Mouse (Mus musculus) intestine, embryonic 16.5 days (tissue): ENCODE measurements around the gene Tamm41. TPM values are rescaled to one million over a fixed set of nuclear protein-coding genes. Genes with fewer than 3 reads are reported as not detected.

ENCODE experiments used
- ATAC-seq: fragments of 200-750 bp; cut with Nextera tagmentation; 2 replicates; pipeline ENCODE4 v1.8.0; 2017; ENCODE audit warnings: moderate TSS enrichment, moderate library complexity
- H3K27ac ChIP-seq: fragments of 300-500 bp; sonication (generic); 2 replicates; pipeline ENCODE4 v1.5.1; 2014; ENCODE audit warnings: mild to moderate bottlenecking, low read length
- H3K27me3 ChIP-seq: fragments of 300-500 bp; sonication (generic); replicated peaks from 2 replicates; pipeline ENCODE4 v1.6.1; 2014; ENCODE audit warnings: low read length, control low read depth, mixed read lengths; ENCODE audit not compliant: control insufficient read depth, insufficient read depth
- H3K36me3 ChIP-seq: fragments of 300-500 bp; sonication (generic); 2 replicates; pipeline ENCODE4 v1.6.1; 2014; ENCODE audit warnings: low read length, control low read depth; ENCODE audit not compliant: control insufficient read depth, insufficient read depth
- H3K4me1 ChIP-seq: fragments of 300-500 bp; sonication (generic); 2 replicates; pipeline ENCODE4 v1.6.1; 2014; ENCODE audit warnings: low read length, control low read depth, mixed read lengths; ENCODE audit not compliant: control insufficient read depth, insufficient read depth
- H3K4me2 ChIP-seq: fragments of 300-500 bp; sonication (generic); 2 replicates; pipeline ENCODE4 v1.6.1; 2014; ENCODE audit warnings: low read depth, low read length, control low read depth
- H3K4me3 ChIP-seq: fragments of 300-500 bp; sonication (generic); 2 replicates; pipeline ENCODE4 v1.5.1; 2014; ENCODE audit warnings: mild to moderate bottlenecking, low read length
- H3K9ac ChIP-seq: fragments of 300-500 bp; sonication (generic); 2 replicates; pipeline ENCODE4 v1.6.1; 2014; ENCODE audit warnings: low read depth, low read length
- H3K9me3 ChIP-seq: fragments of 300-500 bp; sonication (generic); 2 replicates; pipeline ENCODE4 v1.6.1; 2016; ENCODE audit warnings: low read length, control low read depth; ENCODE audit not compliant: control insufficient read depth
- WGBS: fragments of 180-500 bp; shearing (Covaris S2); extraction: QIAGEN DNeasy Blood & Tissue Kit; methylation state at CpG from one replicate; pipeline ENCODE4 v1.1.7; 2014; 5-methylcytosine and 5-hydroxymethylcytosine counted together
- polyA plus RNA-seq: library from polyadenylated mRNA; unstranded; fragments of >200 nt; fragmentation: Nextera tagmentation; extraction: Ambion mirVana; gene quantifications from 2 replicates; pipeline ENCODE4 v1.2.1, GENCODE M21; 2015

Tamm41 gene
- polyA plus RNA-seq, 1 experiment from 2014 or later = 66.8 TPM

DNA sequence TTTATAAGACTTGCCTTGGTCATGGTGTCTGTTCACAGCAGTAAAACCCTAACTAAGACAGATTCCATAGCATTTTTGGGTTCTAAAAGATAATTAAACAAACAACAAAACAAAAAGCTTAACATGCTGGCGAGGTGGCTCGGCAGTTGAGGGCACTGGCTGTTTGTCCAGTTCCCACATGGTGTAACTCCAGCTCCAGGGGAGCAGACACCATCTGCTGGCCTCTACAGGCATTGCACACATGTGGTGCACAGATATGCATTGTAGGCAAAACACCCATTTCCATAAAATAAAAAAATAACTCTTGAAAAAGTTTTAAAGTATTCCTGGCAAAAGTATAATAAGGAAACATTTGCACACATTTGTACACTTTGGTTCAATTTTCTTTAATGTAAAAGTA, 7.6 kb downstream of the Tamm41 start:
- Histone ChIP-seq H3K4me1 (no peaks in the 10 kb centered on the region), H3K27ac (no peak overlapping the region), H3K4me2 (no peak overlapping the region), H3K27me3 (no peaks in the 10 kb centered on the region), H3K9me3 (no peaks in the 10 kb centered on the region), H3K9ac (no peak overlapping the region), H3K36me3 (peaks cover 11% of the 10 kb centered on the region; the same call in 1 of the 2 replicates), H3K4me3 (no peak overlapping the region)
- WGBS = 83% methylated on average over 2 of the region's 2 CpGs
- no peak for ATAC-seq

GRCm38 (mm10) chr6:115029248-115029647, 8.4 kb downstream of the Tamm41 start:
- Histone ChIP-seq H3K36me3 (peaks cover 11% of the 10 kb centered on the region; the same call in 1 of the 2 replicates), H3K4me3 (no peak overlapping the region), H3K27me3 (no peaks in the 10 kb centered on the region), H3K9ac (no peak overlapping the region), H3K4me2 (no peak overlapping the region), H3K9me3 (no peaks in the 10 kb centered on the region), H3K27ac (no peak overlapping the region), H3K4me1 (no peaks in the 10 kb centered on the region)
- ATAC-seq = no peak
- WGBS = 74% methylated on average over 2 of the region's 2 CpGs

- peaks cover 11% of the 10 kb centered on the region for H3K36me3 ChIP-seq
- H3K4me3 ChIP-seq = no peak overlapping the region
- no peak overlapping the region for H3K4me2 ChIP-seq
- H3K27me3 ChIP-seq = no peaks in the 10 kb centered on the region
- no peak overlapping the region for H3K9ac ChIP-seq
- H3K9me3 ChIP-seq = no peaks in the 10 kb centered on the region
- WGBS = 88% methylated on average over 14 of the region's 14 CpGs
- no peak for ATAC-seq
- H3K4me1 ChIP-seq = no peaks in the 10 kb centered on the region
- no peak overlapping the region for H3K27ac ChIP-seq
Measured at GRCm38 (mm10) chr6:115027485-115027992, 10.1 kb downstream of the Tamm41 start.

- H3K9ac ChIP-seq = no peak overlapping the region
- H3K4me3 ChIP-seq = no peak overlapping the region
- WGBS = 91% methylated on average over 9 of the region's 9 CpGs
- no peaks in the 10 kb centered on the region for H3K27me3 ChIP-seq
- H3K4me2 ChIP-seq = no peak overlapping the region
- peaks cover 5% of the 10 kb centered on the region for H3K36me3 ChIP-seq
- no peaks in the 10 kb centered on the region for H3K9me3 ChIP-seq
- no peak overlapping the region for H3K27ac ChIP-seq
- no peak for ATAC-seq
- H3K4me1 ChIP-seq = no peaks in the 10 kb centered on the region
Measured at GRCm38 (mm10) chr6:115022876-115023275, 14.8 kb downstream of the Tamm41 start.

GRCm38 (mm10) chr6:115015461-115015860, 22.2 kb downstream of the Tamm41 start:
- no peak for ATAC-seq
- Histone ChIP-seq H3K4me3 (no peak overlapping the region), H3K4me1 (no peaks in the 10 kb centered on the region), H3K27ac (no peak overlapping the region), H3K36me3 (peaks cover 5% of the 10 kb centered on the region; the same call in 1 of the 2 replicates), H3K9ac (no peak overlapping the region), H3K9me3 (no peaks in the 10 kb centered on the region), H3K4me2 (no peak overlapping the region), H3K27me3 (no peaks in the 10 kb centered on the region)
- 91% methylated on average over 13 of the region's 13 CpGs for WGBS

DNA sequence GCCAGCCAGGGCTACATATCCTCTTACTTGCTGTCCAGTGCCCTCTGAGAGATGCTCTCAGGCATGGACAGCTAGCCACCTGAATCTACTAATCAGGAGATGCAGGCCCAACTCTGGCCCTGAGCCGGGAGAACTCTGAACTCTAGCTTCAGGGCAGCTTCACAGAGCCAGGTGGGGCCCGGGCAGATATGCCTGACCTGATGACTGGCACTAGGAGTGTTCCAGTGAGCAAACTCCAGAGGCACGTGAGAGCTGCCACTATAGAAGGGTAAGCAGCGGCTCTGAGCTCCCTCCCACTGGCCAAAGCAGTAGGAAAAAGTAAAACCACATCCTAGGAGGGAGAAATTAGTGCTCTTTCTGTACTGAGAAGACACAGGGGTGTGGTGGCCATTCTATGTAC, 24.1 kb downstream of the Tamm41 start:
- Histone ChIP-seq H3K27me3 (no peaks in the 10 kb centered on the region), H3K9me3 (no peaks in the 10 kb centered on the region)

GRCm38 (mm10) chr6:115011792-115012191, 25.9 kb downstream of the Tamm41 start:
- no peak for ATAC-seq
- Histone ChIP-seq H3K9me3 (no peaks in the 10 kb centered on the region), H3K4me2 (no peak overlapping the region), H3K9ac (no peak overlapping the region), H3K4me3 (no peak overlapping the region), H3K27ac (no peak overlapping the region), H3K36me3 (no peaks in the 10 kb centered on the region), H3K4me1 (peaks cover 7% of the 10 kb centered on the region; the same call in 1 of the 2 replicates), H3K27me3 (no peaks in the 10 kb centered on the region)
- WGBS = 71% methylated on average over 8 of the region's 8 CpGs

More for the DNA sequence above, 24.1 kb downstream of the Tamm41 start:
- Histone ChIP-seq H3K27ac (no peak overlapping the region), H3K4me1 (no peaks in the 10 kb centered on the region), H3K4me2 (no peak overlapping the region), H3K4me3 (no peak overlapping the region), H3K9ac (no peak overlapping the region), H3K36me3 (no peaks in the 10 kb centered on the region)
- WGBS = 80% methylated on average over 4 of the region's 4 CpGs
- ATAC-seq = no peak

- no peak for ATAC-seq
- 81% methylated on average over 9 of the region's 9 CpGs for WGBS
- Histone ChIP-seq H3K4me2 (no peak overlapping the region), H3K4me3 (no peak overlapping the region), H3K4me1 (peaks cover 7% of the 10 kb centered on the region; the same call in 1 of the 2 replicates), H3K27me3 (no peaks in the 10 kb centered on the region), H3K27ac (no peak overlapping the region), H3K36me3 (no peaks in the 10 kb centered on the region), H3K9me3 (no peaks in the 10 kb centered on the region), H3K9ac (no peak overlapping the region)
Measured at GRCm38 (mm10) chr6:115010815-115011214, 26.9 kb downstream of the Tamm41 start.

- Histone ChIP-seq H3K27me3 (no peaks in the 10 kb centered on the region), H3K4me1 (peaks cover 7% of the 10 kb centered on the region; the same call in 1 of the 2 replicates), H3K4me2 (no peak overlapping the region), H3K9ac (no peak overlapping the region), H3K4me3 (no peak overlapping the region), H3K9me3 (no peaks in the 10 kb centered on the region), H3K36me3 (no peaks in the 10 kb centered on the region), H3K27ac (no peak overlapping the region)
- no peak for ATAC-seq
- WGBS = 83% methylated on average over 9 of the region's 9 CpGs
Measured at GRCm38 (mm10) chr6:115010304-115010703, 27.4 kb downstream of the Tamm41 start.

GRCm38 (mm10) chr6:115007728-115008127, 29.9 kb downstream of the Tamm41 start:
- Histone ChIP-seq H3K36me3 (0 out of 2 replicates have a peak, but pooled peaks cover 4% of the 10 kb centered on the region), H3K9me3 (no peaks in the 10 kb centered on the region), H3K27ac (no peak overlapping the region), H3K9ac (no peak overlapping the region), H3K4me1 (peaks cover 7% of the 10 kb centered on the region; the same call in 1 of the 2 replicates), H3K4me3 (no peak overlapping the region), H3K27me3 (no peaks in the 10 kb centered on the region), H3K4me2 (no peak overlapping the region)
- 25% methylated on average over 5 of the region's 5 CpGs for WGBS
- peak; percentile 83 for ATAC-seq
